Mouse (Mus musculus): Measurements from ENCODE around the gene Hes1.

DNA sequence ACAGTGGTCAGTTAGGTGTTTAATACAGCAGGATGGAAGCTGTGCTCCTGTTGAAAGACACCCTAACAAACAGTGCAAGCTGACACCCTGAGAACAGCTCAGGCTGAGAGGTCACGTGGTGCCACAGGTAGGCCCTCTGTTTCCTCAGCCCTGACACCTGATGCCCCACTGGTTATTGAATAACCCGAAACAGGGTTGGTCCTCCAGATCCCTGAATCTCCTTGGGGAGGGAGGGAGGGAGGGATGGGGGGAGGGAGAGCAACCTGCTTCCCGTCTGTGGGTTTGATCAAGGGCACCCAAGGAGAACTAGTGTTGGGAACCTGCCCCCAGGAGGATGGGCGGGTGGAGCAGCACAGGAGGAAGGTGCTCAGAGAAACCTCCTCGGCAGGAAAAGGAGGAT, 18.6 kb upstream of the Hes1 start:
- no peak; the same call in none of the 2 replicates for TF ChIP-seq CTCF (IDR thresholded peaks at IDR 0.05; ENCODE audit: low read depth)
- no peak for TF ChIP-seq EP300 (optimal IDR thresholded peaks at IDR 0.05)

All from stomach, postnatal 0 days (tissue).